Mouse (Mus musculus) kidney, adult 2 months (tissue): ENCODE measurements at regions not wholly inside any gene's neighbourhood (a gene's known extent, or its start where the extent isn't known, plus 50 kb on each side); places are given as distances from the start of the nearest gene placed in this dataset.

Experiments
- CTCF ChIP-seq: fragments of 200-500 bp; conservative IDR thresholded peaks from 2 replicates; pipeline ENCODE4 v1.5.1; 2011; ENCODE audit warnings: low read depth, mild to moderate bottlenecking, control low read depth, low read length, moderate library complexity, mixed read lengths; ENCODE audit not compliant: insufficient read depth, insufficient read length
- POLR2A ChIP-seq: fragments of 200-500 bp; IDR thresholded peaks from one replicate; pipeline ENCODE4 v1.6.1; 2011; ENCODE audit warnings: low read depth, low read length, control low read depth

DNA sequence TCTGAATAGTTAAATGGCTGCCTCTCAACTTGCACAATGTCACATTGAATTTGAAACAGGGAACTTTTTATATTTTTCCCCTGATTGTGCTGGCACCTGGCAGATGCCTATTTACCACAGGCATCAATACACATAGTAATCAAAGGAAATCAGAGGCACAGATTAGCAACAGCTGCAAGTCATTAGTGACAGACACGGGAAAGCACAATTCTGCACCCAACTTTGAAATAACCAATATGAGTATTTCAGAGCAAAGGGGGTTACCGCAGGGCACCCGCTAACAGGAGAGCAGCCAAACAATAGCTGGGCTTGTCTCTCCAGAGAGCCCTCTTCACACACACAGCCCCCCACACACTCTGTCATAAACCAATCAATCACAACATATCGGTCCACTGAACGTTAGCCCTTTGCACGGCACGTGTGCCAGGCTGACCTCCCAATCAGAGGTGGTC, 188.3 kb downstream of the Rnf144b start:
- TF ChIP-seq CTCF (no peak), POLR2A (no peak)
